Mouse (Mus musculus): ENCODE data around the gene Tmem145.
A peak's percentile ranks its signal among the peaks of the same experiment; 100 is the strongest.

Gene Tmem145

GRCm38 (mm10) chr7:25275555-25276298, 30.2 kb upstream of the Tmem145 start:
- no peak for DNase-seq

DNA sequence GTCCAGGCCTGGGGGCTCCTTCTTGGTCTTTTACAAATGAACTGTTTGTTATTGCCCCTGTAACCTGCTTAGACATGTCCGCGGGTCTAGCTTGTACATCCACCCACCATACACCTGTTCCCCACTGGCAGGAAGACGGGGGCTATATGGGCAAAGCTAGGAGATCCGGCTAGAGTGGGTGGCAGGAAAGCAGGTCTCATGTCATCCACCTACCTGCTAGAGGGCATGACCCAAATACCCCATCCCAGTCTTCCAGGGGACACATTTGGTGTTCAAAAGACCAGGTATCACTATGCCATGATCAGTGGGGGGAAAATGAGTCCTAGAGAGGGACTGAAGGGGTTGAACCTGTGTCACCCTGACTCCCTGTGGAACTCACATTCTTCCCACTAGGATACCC, 28.5 kb upstream of the Tmem145 start:
- no peak for DNase-seq

- DNase-seq = no peak
Measured at GRCm38 (mm10) chr7:25277998-25278340, 27.9 kb upstream of the Tmem145 start.

DNA sequence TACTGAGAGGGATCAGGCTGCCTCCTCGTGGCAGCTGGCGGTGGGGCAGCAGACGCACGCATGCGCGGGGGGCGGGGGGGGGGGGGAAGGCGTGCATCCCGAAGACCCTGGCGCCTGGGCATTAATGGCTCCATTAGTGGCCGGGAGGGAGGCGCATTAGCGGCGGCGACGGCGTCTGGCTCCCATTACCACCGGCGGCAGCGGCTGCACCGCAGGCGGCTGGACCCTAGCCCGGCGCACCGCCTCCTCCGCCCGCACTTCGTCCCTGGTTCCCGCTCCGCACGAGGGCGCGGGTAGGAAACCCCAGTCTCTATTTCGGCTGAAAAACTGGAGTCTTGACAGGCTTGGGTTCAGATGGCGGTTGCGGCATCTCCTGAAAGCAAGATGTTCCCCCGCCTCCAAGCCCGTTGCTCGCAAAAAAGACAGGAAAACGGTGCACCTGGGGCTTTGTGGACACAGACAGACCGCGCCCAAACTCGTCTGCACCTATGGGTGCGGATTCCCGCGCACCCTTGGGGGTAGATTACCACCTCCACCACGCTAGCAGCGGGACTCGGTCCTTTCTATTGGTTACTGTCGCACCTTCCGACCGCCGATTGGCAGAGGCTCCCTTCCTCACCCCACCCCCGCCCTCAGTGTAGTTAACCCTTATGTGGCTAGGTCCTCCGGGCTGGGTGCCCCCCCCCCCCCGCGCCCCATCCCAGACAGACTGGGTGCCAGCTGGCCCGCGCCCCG, 27.4 kb upstream of the Tmem145 start:
- peak; percentile 74 to 84 for DNase-seq

DNA sequence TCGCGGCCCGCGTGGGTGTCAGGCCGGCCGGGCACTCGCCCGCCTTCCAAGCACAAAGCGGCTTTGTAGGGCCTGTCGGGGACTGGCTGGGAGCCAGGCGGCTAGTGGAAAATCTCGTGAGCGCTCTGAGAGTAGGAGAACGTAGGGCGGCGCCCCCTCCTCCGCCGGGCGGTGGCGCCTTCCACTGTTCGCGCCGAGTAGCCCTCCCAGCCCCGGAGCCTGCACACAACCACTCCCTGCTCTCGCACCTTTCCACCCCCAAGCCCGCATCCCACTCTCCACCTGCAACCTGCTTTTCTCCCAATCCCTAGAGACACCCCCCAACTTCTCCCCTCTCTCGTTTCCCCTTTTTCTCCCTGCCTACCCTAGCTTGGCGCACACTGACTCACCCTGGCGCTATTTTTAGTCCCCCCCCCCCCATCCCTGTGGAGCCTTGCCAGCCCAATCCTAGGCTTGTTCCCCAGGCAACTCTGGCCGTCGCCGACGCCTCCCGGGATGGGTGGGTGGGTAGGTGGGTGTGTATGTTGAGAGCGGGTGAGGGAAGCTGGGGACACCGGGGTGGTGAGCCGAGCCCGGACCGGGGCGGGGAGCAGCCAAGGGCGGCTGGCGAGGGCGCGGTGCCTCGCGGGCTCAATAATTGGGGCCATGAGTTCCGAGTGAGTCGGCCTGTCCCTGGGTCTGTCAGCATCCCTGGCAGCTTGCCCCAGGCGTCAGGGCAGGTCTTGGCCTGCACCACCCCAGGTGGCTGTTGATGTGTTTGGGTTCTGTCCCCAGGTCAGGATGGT, 26.6 kb upstream of the Tmem145 start:
- DNase-seq = peak; percentile 80 to 85

DNA sequence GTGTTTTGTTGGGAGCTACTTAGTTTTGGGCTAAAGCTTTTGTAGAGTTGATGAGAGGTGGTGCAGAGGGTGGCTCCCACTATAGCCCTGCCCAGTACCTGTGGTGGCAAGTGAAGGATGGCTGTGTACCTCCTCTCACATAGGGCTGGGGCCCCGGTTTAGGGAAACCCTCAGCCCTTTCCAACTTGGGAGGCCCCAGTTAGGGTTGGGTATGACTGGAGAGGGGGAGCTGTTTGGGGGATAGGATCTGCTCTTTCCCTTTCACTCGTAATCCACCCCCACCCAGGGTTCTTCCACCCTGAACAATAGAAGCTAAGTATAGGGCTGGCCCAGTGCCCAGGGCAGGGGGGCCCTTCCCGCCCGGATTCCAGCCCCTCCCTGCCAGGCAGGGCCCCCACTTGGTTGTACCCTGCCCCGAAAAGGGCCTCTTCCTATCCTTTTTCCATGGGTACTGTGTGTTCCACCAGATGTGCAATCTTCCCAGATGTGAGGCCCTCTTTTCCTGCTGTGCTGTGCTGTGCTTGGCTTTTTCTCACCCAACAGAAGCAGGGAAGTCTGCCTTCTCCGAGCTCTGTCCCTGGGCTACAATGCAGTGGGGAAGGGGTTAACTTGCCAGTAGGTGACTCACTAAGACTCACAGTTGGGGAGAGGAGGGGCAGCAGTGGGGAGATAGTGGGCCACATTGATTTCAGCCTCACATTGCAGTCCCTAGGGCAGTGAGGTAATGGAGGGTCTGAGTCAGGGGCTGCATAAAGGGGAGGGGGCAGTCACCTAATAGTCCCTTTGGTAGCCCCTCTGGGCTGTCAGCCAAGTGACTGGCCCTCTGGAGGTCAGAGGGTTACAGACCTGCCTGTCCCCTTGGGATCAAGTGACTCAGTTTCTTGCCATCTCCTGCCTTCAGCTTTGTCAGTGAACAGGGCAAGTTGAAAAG, 25.8 kb upstream of the Tmem145 start:
- no peak for DNase-seq

- no peak for DNase-seq
Measured at GRCm38 (mm10) chr7:25281166-25281733, 24.7 kb upstream of the Tmem145 start.

- peak; percentile 97 for DNase-seq
Measured at GRCm38 (mm10) chr7:25281734-25282601, 23.9 kb upstream of the Tmem145 start.

- DNase-seq = no peak
Measured at GRCm38 (mm10) chr7:25282731-25283211, 23.1 kb upstream of the Tmem145 start.

DNA sequence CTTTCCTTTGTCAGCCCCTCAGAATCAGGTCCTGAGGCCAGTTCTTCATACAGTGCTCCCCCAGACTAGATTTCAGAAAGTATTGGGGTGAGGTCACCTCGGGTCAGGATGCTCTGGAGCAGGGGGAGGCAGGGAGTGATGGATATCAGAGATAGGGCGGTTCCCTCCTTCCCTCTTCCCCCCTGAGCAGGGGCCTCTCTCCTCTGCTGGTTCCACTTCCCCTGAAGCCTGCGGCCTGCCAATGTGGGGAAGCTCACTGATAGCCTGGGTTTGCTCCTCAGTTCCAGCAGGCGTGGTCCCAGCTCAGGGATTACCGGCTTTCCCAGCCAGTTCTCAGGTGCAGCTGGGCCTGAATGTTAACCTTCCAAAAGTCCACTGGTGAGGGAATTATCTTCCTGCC, 22.3 kb upstream of the Tmem145 start:
- DNase-seq = no peak

- no peak for DNase-seq
Measured at GRCm38 (mm10) chr7:25284171-25284570, 21.7 kb upstream of the Tmem145 start.

- no peak for DNase-seq
Measured at GRCm38 (mm10) chr7:25284766-25285165, 21.1 kb upstream of the Tmem145 start.

DNA sequence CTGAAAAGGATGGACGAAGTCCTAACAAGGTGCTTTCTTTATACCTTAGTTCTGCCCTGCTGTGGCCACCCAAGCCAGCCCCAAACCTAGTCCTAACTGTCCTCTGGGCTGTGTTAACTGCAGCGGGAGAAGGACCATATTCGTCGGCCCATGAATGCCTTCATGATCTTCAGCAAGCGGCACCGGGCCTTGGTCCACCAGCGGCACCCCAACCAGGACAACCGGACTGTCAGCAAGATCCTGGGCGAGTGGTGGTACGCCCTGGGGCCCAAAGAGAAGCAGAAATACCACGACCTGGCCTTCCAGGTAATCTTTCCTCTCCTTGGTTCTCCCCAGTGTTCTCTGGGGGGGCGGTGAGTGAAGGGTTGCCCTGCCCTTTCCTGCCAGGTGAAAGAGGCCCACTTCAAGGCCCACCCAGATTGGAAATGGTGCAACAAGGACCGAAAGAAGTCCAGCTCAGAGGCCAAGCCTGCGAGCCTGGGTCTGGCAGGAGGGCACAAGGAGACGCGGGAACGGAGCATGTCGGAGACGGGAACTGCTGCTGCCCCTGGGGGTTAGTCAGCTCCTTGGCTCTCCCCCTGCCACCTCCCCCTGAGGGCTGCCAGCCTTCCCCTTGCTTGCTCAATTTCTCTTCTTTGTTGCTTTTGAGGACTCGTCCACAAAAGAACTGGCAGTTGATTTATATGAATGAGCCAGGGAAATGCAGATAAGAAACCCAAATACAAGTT, 20.2 kb upstream of the Tmem145 start:
- no peak for DNase-seq

- no peak for DNase-seq
Measured at GRCm38 (mm10) chr7:25286989-25287388, 18.9 kb upstream of the Tmem145 start.

GRCm38 (mm10) chr7:25288011-25288410, 17.9 kb upstream of the Tmem145 start:
- no peak for DNase-seq

- no peak for DNase-seq
Measured at GRCm38 (mm10) chr7:25288721-25289120, 17.2 kb upstream of the Tmem145 start.

DNA sequence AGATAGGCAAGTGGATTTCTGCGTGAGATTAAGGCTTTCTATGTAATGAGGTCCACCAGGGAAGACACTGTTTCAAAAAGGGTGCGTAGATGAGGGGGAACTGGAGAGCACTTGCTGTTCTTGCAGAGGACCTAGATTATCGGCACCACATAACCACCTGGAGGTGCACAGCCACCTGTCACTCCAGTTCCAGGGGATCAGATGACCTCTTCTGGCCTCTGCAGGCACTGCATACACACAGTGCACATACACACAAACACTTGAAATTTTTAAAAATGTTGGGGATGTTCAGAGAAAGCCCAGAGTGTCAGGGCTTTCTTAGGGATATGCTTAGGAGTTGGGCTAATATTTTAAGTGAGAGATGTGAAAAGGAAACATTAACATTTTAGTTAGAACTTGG, 16.0 kb upstream of the Tmem145 start:
- no peak for DNase-seq

GRCm38 (mm10) chr7:25290463-25290862, 15.4 kb upstream of the Tmem145 start:
- DNase-seq = no peak

- DNase-seq = peak in 1 of 2 experiments; percentile 18
Measured at GRCm38 (mm10) chr7:25290911-25291310, 15.0 kb upstream of the Tmem145 start.

GRCm38 (mm10) chr7:25292107-25292506, 13.8 kb upstream of the Tmem145 start:
- DNase-seq = no peak
